Mouse (Mus musculus) kidney, postnatal 0 days (tissue): ENCODE measurements around the gene Ccdc58. TPM values are rescaled to one million over a fixed set of nuclear protein-coding genes. Genes with fewer than 3 reads are reported as not detected.
"Not testable (repeated sequence)": the region's sequence is repeated elsewhere in the genome, so short reads cannot be mapped to it uniquely, and the experiment has no call there.

Experiments
- ATAC-seq: fragments of 200-750 bp; cut with Nextera tagmentation; replicated peaks from 2 replicates; pipeline ENCODE4 v1.8.0; 2017; ENCODE audit warnings: low read depth, moderate number of reproducible peaks, moderate TSS enrichment, moderate library complexity; ENCODE audit not compliant: low FRiP score
- DNase-seq: peaks from one replicate; pipeline ENCODE4 v3.0.0-alpha.2; 2016; ENCODE audit warnings: low spot score
- H3K27ac ChIP-seq: fragments of 300-500 bp; sonication (generic); 2 replicates; pipeline ENCODE4 v1.5.1; 2014; ENCODE audit warnings: mild to moderate bottlenecking
- H3K27me3 ChIP-seq: fragments of 300-500 bp; sonication (generic); 2 replicates; pipeline ENCODE4 v1.6.1; 2014; ENCODE audit warnings: low read length, mixed read lengths; ENCODE audit not compliant: insufficient read depth
- H3K36me3 ChIP-seq: fragments of 300-500 bp; sonication (generic); 2 replicates; pipeline ENCODE4 v1.6.1; 2014; ENCODE audit warnings: low read length, mixed read lengths; ENCODE audit not compliant: insufficient read depth
- H3K4me1 ChIP-seq: fragments of 300-500 bp; sonication (generic); replicated peaks from 2 replicates; pipeline ENCODE4 v1.6.1; 2014; ENCODE audit warnings: antibody characterized with exemption, low read length, mixed read lengths; ENCODE audit not compliant: insufficient read depth
- H3K4me2 ChIP-seq: fragments of 300-500 bp; sonication (generic); 2 replicates; pipeline ENCODE4 v1.6.1; 2014; ENCODE audit warnings: mild to moderate bottlenecking, low read length, moderate library complexity, mixed read lengths
- H3K4me3 ChIP-seq: fragments of 300-500 bp; sonication (generic); replicated peaks from 2 replicates; pipeline ENCODE4 v1.5.1; 2014; ENCODE audit warnings: low read depth, low read length
- H3K9ac ChIP-seq: fragments of 300-500 bp; sonication (generic); 2 replicates; pipeline ENCODE4 v1.6.1; 2014; ENCODE audit warnings: low read depth, low read length
- H3K9me3 ChIP-seq: fragments of 300-500 bp; sonication (generic); replicated peaks from 2 replicates; pipeline ENCODE4 v1.6.1; 2016; ENCODE audit warnings: low read length, inconsistent platforms, mixed read lengths
- CTCF ChIP-seq: IDR thresholded peaks from 2 replicates; pipeline ENCODE4 v1.5.1; 2016; ENCODE audit warnings: antibody characterized with exemption, low read depth, mild to moderate bottlenecking, moderate library complexity
- WGBS: fragments of 180-500 bp; shearing (Covaris S2); extraction: QIAGEN DNeasy Blood & Tissue Kit; methylation state at CpG from one replicate; pipeline ENCODE4 v1.1.7; 2014; 5-methylcytosine and 5-hydroxymethylcytosine counted together
- polyA plus RNA-seq: library from polyadenylated mRNA; unstranded; fragments of >200 nt; fragmentation: Nextera tagmentation; extraction: Ambion mirVana; gene quantifications from 2 replicates; pipeline ENCODE4 v1.2.1, GENCODE M21; 2015

The Ccdc58 gene
- polyA plus RNA-seq, 1 experiment from 2014 or later, result 95.9 TPM

DNA sequence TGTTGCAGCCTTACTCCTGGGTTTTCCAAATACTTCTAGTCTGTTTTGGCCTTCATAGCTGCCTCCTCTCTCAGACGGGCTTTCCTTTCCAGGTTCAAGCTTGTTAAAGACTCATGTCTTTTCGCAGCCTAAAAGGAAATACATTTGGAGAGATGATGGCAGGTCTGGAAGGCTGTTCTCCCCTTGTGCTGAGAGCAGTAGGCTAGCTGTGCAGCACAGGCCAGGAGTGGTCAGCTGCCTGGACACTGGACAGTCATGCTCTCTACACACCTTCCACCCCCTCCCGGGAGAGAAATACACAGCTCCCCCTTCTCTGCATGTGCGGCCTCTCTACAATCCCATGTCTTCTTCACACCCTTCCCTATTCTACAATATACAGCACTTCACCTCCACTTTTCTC is 27.5 kb upstream of the Ccdc58 start:
- H3K4me2 ChIP-seq, result no peak overlapping the region
- no peak for TF ChIP-seq CTCF
- no peak overlapping the region for H3K9ac ChIP-seq
- WGBS, result 87% methylated on average over 4 of the region's 4 CpGs
- peaks cover 45% of the 10 kb centered on the region for H3K36me3 ChIP-seq
- DNase-seq (no peak), ATAC-seq (no peak)
- H3K4me3 ChIP-seq, result no peak overlapping the region
- H3K9me3 ChIP-seq, result no peaks in the 10 kb centered on the region
- peaks cover 11% of the 10 kb centered on the region for H3K4me1 ChIP-seq
- H3K27me3 ChIP-seq, result no peaks in the 10 kb centered on the region
- H3K27ac ChIP-seq, result no peak overlapping the region

GRCm38 (mm10) chr16:36047538-36047937 is 23.9 kb upstream of the Ccdc58 start:
- H3K4me1 ChIP-seq, result peaks cover under 1% of the 10 kb centered on the region; the same call in 1 of the 2 replicates
- TF ChIP-seq CTCF, result peak; percentile 21; the same call in 1 of the 2 replicates
- ATAC-seq, result no peak
- no peak overlapping the region for H3K4me2 ChIP-seq
- WGBS, result 90% methylated on average over 4 of the region's 4 CpGs
- H3K27me3 ChIP-seq, result no peaks in the 10 kb centered on the region
- DNase-seq, result no peak
- no peak overlapping the region for H3K9ac ChIP-seq
- no peak overlapping the region for H3K27ac ChIP-seq
- no peaks in the 10 kb centered on the region for H3K9me3 ChIP-seq
- no peak overlapping the region for H3K4me3 ChIP-seq
- peaks cover 71% of the 10 kb centered on the region for H3K36me3 ChIP-seq

- DNase-seq, result no peak
- no peak overlapping the region for H3K9ac ChIP-seq
- H3K27me3 ChIP-seq, result no peaks in the 10 kb centered on the region
- no peak for ATAC-seq
- no peak for TF ChIP-seq CTCF
- H3K9me3 ChIP-seq, result no peaks in the 10 kb centered on the region
- 91% methylated on average over 6 of the region's 6 CpGs for WGBS
- H3K4me3 ChIP-seq, result no peak overlapping the region
- no peak overlapping the region for H3K4me2 ChIP-seq
- H3K27ac ChIP-seq, result no peak overlapping the region
- peaks cover 46% of the 10 kb centered on the region for H3K36me3 ChIP-seq
- no peaks in the 10 kb centered on the region for H3K4me1 ChIP-seq
Observed at GRCm38 (mm10) chr16:36051491-36051890, 20.0 kb upstream of the Ccdc58 start.

GRCm38 (mm10) chr16:36053524-36054275 is 17.8 kb upstream of the Ccdc58 start:
- ATAC-seq, result no peak
- WGBS, result 84% methylated on average over 6 of the region's 6 CpGs
- no peak for TF ChIP-seq CTCF
- Histone ChIP-seq H3K4me1 (no peaks in the 10 kb centered on the region), H3K27me3 (no peaks in the 10 kb centered on the region), H3K9ac (no peak overlapping the region), H3K4me2 (no peak overlapping the region), H3K36me3 (peaks cover 29% of the 10 kb centered on the region), H3K27ac (no peak overlapping the region), H3K9me3 (no peaks in the 10 kb centered on the region), H3K4me3 (no peak overlapping the region)
- DNase-seq, result no peak

DNA sequence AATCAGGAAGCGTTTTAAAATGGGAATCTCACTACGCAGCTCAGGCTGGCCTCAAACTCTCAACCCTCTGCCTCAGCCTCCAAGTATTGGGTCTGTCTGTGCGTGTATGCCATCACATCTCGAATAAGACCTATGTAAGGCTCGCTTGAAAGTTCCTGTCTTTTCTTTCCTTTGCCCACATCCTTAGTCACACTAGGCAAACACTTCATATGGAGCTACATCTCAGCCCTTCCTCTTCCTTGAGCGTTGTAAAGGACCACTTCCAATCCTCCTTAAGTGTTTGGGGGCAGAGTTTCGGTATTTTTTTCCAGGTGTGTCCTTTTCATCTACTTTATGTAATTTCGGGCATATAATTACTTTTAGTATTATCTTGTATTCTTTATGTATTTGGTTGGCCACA is 16.6 kb upstream of the Ccdc58 start:
- no peak for DNase-seq
- no peaks in the 10 kb centered on the region for H3K4me1 ChIP-seq
- H3K9ac ChIP-seq, result no peak overlapping the region
- H3K27ac ChIP-seq, result no peak overlapping the region
- 93% methylated on average over 8 of the region's 8 CpGs for WGBS
- ATAC-seq, result no peak
- H3K4me2 ChIP-seq, result no peak overlapping the region
- no peak for TF ChIP-seq CTCF
- no peaks in the 10 kb centered on the region for H3K27me3 ChIP-seq
- no peaks in the 10 kb centered on the region for H3K9me3 ChIP-seq
- no peak overlapping the region for H3K4me3 ChIP-seq
- peaks cover 20% of the 10 kb centered on the region for H3K36me3 ChIP-seq

DNA sequence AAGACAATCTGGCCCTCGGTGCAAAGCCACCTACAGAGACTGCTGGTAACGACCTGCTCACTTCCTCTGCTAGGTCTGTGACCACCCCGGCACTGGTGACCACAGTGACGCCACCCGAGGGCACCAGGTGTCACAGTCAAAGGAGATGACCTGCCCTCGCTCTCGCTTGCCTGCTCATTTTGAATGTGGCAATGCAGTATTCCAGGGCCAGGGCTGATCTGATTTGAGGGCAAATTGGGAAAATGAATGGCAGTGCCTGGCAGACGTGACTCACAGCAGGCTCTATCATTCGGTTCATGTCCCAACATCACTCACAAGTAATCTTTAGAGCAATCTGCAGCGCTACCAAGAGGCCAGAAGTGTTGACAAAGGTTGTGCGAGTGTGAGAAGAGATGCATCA is 15.1 kb upstream of the Ccdc58 start:
- 87% methylated on average over 11 of the region's 11 CpGs for WGBS
- H3K4me3 ChIP-seq, result no peak overlapping the region
- H3K27ac ChIP-seq, result no peak overlapping the region
- ATAC-seq, result no peak
- H3K9me3 ChIP-seq, result no peaks in the 10 kb centered on the region
- H3K9ac ChIP-seq, result no peak overlapping the region
- H3K36me3 ChIP-seq, result peaks cover 11% of the 10 kb centered on the region
- TF ChIP-seq CTCF, result no peak
- H3K27me3 ChIP-seq, result no peaks in the 10 kb centered on the region
- no peaks in the 10 kb centered on the region for H3K4me1 ChIP-seq
- no peak for DNase-seq
- H3K4me2 ChIP-seq, result no peak overlapping the region

DNA sequence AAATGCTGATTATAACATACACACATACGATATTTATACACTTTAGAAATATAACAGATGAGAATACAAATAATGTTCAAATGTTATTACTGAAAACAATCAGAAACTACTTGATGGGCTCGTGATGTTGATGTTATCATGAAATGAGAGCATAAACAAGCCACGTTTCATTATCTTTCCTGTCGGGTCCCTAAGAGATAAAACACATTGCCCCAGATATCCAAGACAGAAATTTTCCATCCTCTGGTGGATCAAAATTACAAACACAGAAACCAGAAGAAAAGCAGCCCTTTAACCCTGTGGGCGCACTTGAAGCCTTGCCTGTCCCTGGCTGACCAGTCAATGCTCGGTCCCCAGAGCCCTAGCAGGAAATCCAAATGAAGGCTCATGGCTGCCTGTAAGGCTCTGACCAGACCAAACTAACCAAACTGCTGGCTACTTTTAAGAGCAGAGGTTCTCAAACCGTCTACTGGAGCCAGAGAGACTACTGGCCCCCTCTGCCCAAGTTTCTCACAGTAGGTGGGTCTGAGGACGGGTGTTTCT is 13.5 kb upstream of the Ccdc58 start:
- ATAC-seq (no peak), DNase-seq (no peak)
- Histone ChIP-seq H3K36me3 (no peaks in the 10 kb centered on the region), H3K9me3 (no peaks in the 10 kb centered on the region), H3K4me3 (no peak overlapping the region), H3K27me3 (no peaks in the 10 kb centered on the region), H3K4me2 (no peak overlapping the region), H3K4me1 (no peaks in the 10 kb centered on the region), H3K27ac (no peak overlapping the region), H3K9ac (no peak overlapping the region)
- TF ChIP-seq CTCF, result no peak
- WGBS, result 73% methylated on average over 8 of the region's 8 CpGs

DNA sequence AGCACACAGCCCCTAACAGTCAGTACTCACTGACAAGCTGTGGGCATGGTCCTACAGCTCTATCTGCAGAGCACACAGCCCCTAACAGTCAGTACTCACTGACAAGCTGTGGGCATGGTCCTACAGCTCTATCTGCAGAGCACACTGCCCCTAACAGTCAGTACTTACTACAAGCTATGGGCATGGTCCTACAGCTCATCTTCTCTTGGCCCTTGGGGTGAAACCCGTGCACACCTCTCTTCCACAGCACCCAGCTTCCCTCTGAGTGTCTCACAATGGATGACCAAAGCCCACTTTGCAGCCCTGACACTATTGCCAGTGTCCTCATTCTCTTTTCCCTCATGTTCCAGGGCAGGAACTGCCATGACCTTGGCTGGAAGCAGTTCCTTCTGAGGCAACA is 9.0 kb upstream of the Ccdc58 start:
- not testable (repeated sequence) for H3K9me3 ChIP-seq, H3K4me3 ChIP-seq, ATAC-seq, H3K27me3 ChIP-seq, H3K36me3 ChIP-seq, H3K9ac ChIP-seq, H3K4me1 ChIP-seq, H3K27ac ChIP-seq, H3K4me2 ChIP-seq, DNase-seq
- WGBS, result 92% methylated on average over 1 of the region's 1 CpGs
